8 mouse cellular contexts compared by ENCODE assay signal in genomic region chr14:78732617-78733312, GRCm38 (mm10). TPM values are rescaled to one million over a fixed set of nuclear protein-coding genes. Genes with fewer than 3 reads are reported as not detected.
DNase-seq lines count a peak whose midpoint lies in the region; ATAC-seq lines count a peak whose summit lies in the region.

Gene Dgkh, minus strand, starts transcription at chr14:78732776.

- no peaks in the 10 kb centered on the region for H3K4me1 ChIP-seq in brown adipose tissue, adult 24 weeks (ENCODE audit: control insufficient read depth, insufficient read depth, insufficient read length, low read length)
- H3K4me1 ChIP-seq in forebrain, embryonic 12.5 days, result peaks cover 18% of the 10 kb centered on the region
- peaks cover 11% of the 10 kb centered on the region for H3K4me1 ChIP-seq in heart, embryonic 16.5 days (ENCODE audit: control insufficient read depth, insufficient read depth, low read length)
- peaks cover 14% of the 10 kb centered on the region; the same call in 1 of the 2 replicates for H3K4me1 ChIP-seq in liver, embryonic 13.5 days (replicated peaks)

- peak within 1 kb of the TSS; percentile 89 for H3K9ac ChIP-seq in forebrain, embryonic 12.5 days
- H3K9ac ChIP-seq in heart, embryonic 16.5 days (ENCODE audit: low read length), result peak within 1 kb of the TSS; percentile 84
- H3K9ac ChIP-seq in liver, embryonic 13.5 days, result peak within 1 kb of the TSS; percentile 65

- under 1% methylated on average over 60 of the region's 71 CpGs for WGBS in forebrain, embryonic 12.5 days
- 1% methylated on average over 61 of the region's 71 CpGs for whole genome bisulfite sequencing in heart, embryonic 16.5 days
- 1% methylated on average over 60 of the region's 71 CpGs for WGBS in liver, embryonic 13.5 days (ENCODE audit: insufficient replicate concordance)

- peaks cover 38% of the 10 kb centered on the region for H3K27me3 ChIP-seq in forebrain, embryonic 12.5 days
- H3K27me3 ChIP-seq in heart, embryonic 16.5 days (ENCODE audit: control insufficient read depth, insufficient read depth, low read length), result no peaks in the 10 kb centered on the region; the same call in 1 of the 2 replicates
- H3K27me3 ChIP-seq in liver, embryonic 13.5 days, result peaks cover 65% of the 10 kb centered on the region

- ATAC-seq in forebrain, embryonic 12.5 days (ENCODE audit: low FRiP score), result peak; percentile 93
- ATAC-seq in heart, embryonic 16.5 days (replicated peaks; ENCODE audit: extremely low read depth, insufficient read depth, low FRiP score), result peak; percentile 94
- peak; percentile 77 for ATAC-seq in liver, embryonic 13.5 days (ENCODE audit: low read depth)

- H3K4me3 ChIP-seq in brown adipose tissue, adult 24 weeks (ENCODE audit: insufficient read depth, low read depth, low read length), result peak within 1 kb of the TSS; percentile 95
- peak within 1 kb of the TSS; percentile 82 for H3K4me3 ChIP-seq in forebrain, embryonic 12.5 days (replicated peaks)
- peak within 1 kb of the TSS; percentile 79 for H3K4me3 ChIP-seq in heart, embryonic 16.5 days (ENCODE audit: low read length)
- H3K4me3 ChIP-seq in liver, embryonic 13.5 days (replicated peaks), result peak within 1 kb of the TSS; percentile 66

- peak; percentile 85 for DNase-seq in CD4-positive helper T cell, adult 2 months (ENCODE audit: low read depth, low spot score)
- DNase-seq in kidney, postnatal 25 days, result peak; percentile 93 to 97
- DNase-seq in liver, embryonic 13.5 days, result peak; percentile 34
- DNase-seq in naive thymus-derived CD4-positive, alpha-beta T cell, adult 2 months (ENCODE audit: low read depth), result peak; percentile 78
- peak; percentile 70 to 84 for DNase-seq in spleen, postnatal 4 days (ENCODE audit: low spot score in 2 of 2)

- H3K36me3 ChIP-seq in forebrain, embryonic 12.5 days (replicated peaks), result no peaks in the 10 kb centered on the region
- H3K36me3 ChIP-seq in heart, embryonic 16.5 days (ENCODE audit: control insufficient read depth, insufficient read depth), result no peaks in the 10 kb centered on the region
- H3K36me3 ChIP-seq in liver, embryonic 13.5 days, result no peaks in the 10 kb centered on the region

- peak within 1 kb of the TSS; percentile 94 for H3K27ac ChIP-seq in brown adipose tissue, adult 24 weeks (replicated peaks; ENCODE audit: low read depth, low read length)
- H3K27ac ChIP-seq in forebrain, embryonic 12.5 days, result peak within 1 kb of the TSS; percentile 67
- H3K27ac ChIP-seq in heart, embryonic 16.5 days (ENCODE audit: low read length), result peak within 1 kb of the TSS; percentile 82
- H3K27ac ChIP-seq in liver, embryonic 13.5 days, result peak within 1 kb of the TSS; percentile 32; the same call in 1 of the 2 replicates

- peak within 1 kb of the TSS; percentile 98 for H3K4me2 ChIP-seq in forebrain, embryonic 12.5 days
- peak within 1 kb of the TSS; percentile 100 for H3K4me2 ChIP-seq in heart, embryonic 16.5 days (ENCODE audit: low read depth, low read length)
- H3K4me2 ChIP-seq in liver, embryonic 13.5 days, result peak within 1 kb of the TSS; percentile 77

- H3K9me3 ChIP-seq in forebrain, embryonic 12.5 days, result no peaks in the 10 kb centered on the region
- no peaks in the 10 kb centered on the region for H3K9me3 ChIP-seq in heart, embryonic 16.5 days (replicated peaks; ENCODE audit: control insufficient read depth, low read length)
- H3K9me3 ChIP-seq in liver, embryonic 13.5 days (replicated peaks), result no peaks in the 10 kb centered on the region

RNA-seq across cellular contexts. Expression of gene Dgkh, which starts in this region (rescaled TPM):
- 1.1 and 1.2 TPM in 2 replicates for polyA plus RNA-seq in brown adipose tissue, adult 24 weeks (2012; ENCODE audit: insufficient read depth, insufficient read length, missing spikeins)
- 1.2 and 1.6 TPM in 2 replicates for polyA plus RNA-seq in forebrain, embryonic 12.5 days (2016; fragmentation: Nextera tagmentation; extraction: Ambion mirVana)
- polyA plus RNA-seq in heart, embryonic 16.5 days (2015; fragmentation: Nextera tagmentation; extraction: Ambion mirVana), result 1.1 and 1.5 TPM in 2 replicates
- polyA plus RNA-seq in liver, embryonic 13.5 days (2015; fragmentation: Nextera tagmentation; extraction: Ambion mirVana), result 0.35 and 0.36 TPM in 2 replicates

Comparison
In these comparisons a context has a peak if more than half of its experiments do, and no peak if none do; other contexts are left out.
1. Peak in every context shown above with its lines: DNase-seq, ATAC-seq, H3K4me3 ChIP-seq and H3K27ac ChIP-seq.
2. Peak in DNase-seq, ATAC-seq, H3K4me3 ChIP-seq, H3K27ac ChIP-seq, H3K9ac ChIP-seq and H3K4me2 ChIP-seq in liver, embryonic 13.5 days; RNA of the gene not detected or under 1 TPM.
3. DNase-seq: peak in every context shown above with its lines; median percentile 95 in kidney, postnatal 25 days; 85 in CD4-positive helper T cell, adult 2 months; 78 in naive thymus-derived CD4-positive, alpha-beta T cell, adult 2 months; 77 in spleen, postnatal 4 days; 34 in liver, embryonic 13.5 days.
4. H3K27ac ChIP-seq: peak in every context shown above with its lines; median percentile 94 in brown adipose tissue, adult 24 weeks; 82 in heart, embryonic 16.5 days; 67 in forebrain, embryonic 12.5 days; 32 in liver, embryonic 13.5 days.